Mouse (Mus musculus) kidney, postnatal 0 days (tissue): ENCODE data around the gene 4931414P19Rik. TPM values are rescaled to one million over a fixed set of nuclear protein-coding genes. Genes with fewer than 3 reads are reported as not detected.
A peak's percentile ranks its signal among the peaks of the same experiment; 100 is the strongest.
"Not testable (repeated sequence)": the region's sequence is repeated elsewhere in the genome, so short reads cannot be mapped to it uniquely, and the experiment has no call there.

Experiments used
- ATAC-seq: fragments of 200-750 bp; cut with Nextera tagmentation; replicated peaks from 2 replicates; pipeline ENCODE4 v1.8.0; 2017; ENCODE audit warnings: low read depth, moderate number of reproducible peaks, moderate TSS enrichment, moderate library complexity; ENCODE audit not compliant: low FRiP score
- DNase-seq: peaks from one replicate; pipeline ENCODE4 v3.0.0-alpha.2; 2016; ENCODE audit warnings: low spot score
- H3K27ac ChIP-seq: fragments of 300-500 bp; sonication (generic); 2 replicates; pipeline ENCODE4 v1.5.1; 2014; ENCODE audit warnings: mild to moderate bottlenecking
- H3K27me3 ChIP-seq: fragments of 300-500 bp; sonication (generic); 2 replicates; pipeline ENCODE4 v1.6.1; 2014; ENCODE audit warnings: low read length, mixed read lengths; ENCODE audit not compliant: insufficient read depth
- H3K36me3 ChIP-seq: fragments of 300-500 bp; sonication (generic); 2 replicates; pipeline ENCODE4 v1.6.1; 2014; ENCODE audit warnings: low read length, mixed read lengths; ENCODE audit not compliant: insufficient read depth
- H3K4me1 ChIP-seq: fragments of 300-500 bp; sonication (generic); replicated peaks from 2 replicates; pipeline ENCODE4 v1.6.1; 2014; ENCODE audit warnings: antibody characterized with exemption, low read length, mixed read lengths; ENCODE audit not compliant: insufficient read depth
- H3K4me2 ChIP-seq: fragments of 300-500 bp; sonication (generic); 2 replicates; pipeline ENCODE4 v1.6.1; 2014; ENCODE audit warnings: mild to moderate bottlenecking, low read length, moderate library complexity, mixed read lengths
- H3K4me3 ChIP-seq: fragments of 300-500 bp; sonication (generic); replicated peaks from 2 replicates; pipeline ENCODE4 v1.5.1; 2014; ENCODE audit warnings: low read depth, low read length
- H3K9ac ChIP-seq: fragments of 300-500 bp; sonication (generic); 2 replicates; pipeline ENCODE4 v1.6.1; 2014; ENCODE audit warnings: low read depth, low read length
- H3K9me3 ChIP-seq: fragments of 300-500 bp; sonication (generic); replicated peaks from 2 replicates; pipeline ENCODE4 v1.6.1; 2016; ENCODE audit warnings: low read length, inconsistent platforms, mixed read lengths
- CTCF ChIP-seq: IDR thresholded peaks from 2 replicates; pipeline ENCODE4 v1.5.1; 2016; ENCODE audit warnings: antibody characterized with exemption, low read depth, mild to moderate bottlenecking, moderate library complexity
- WGBS: fragments of 180-500 bp; shearing (Covaris S2); extraction: QIAGEN DNeasy Blood & Tissue Kit; methylation state at CpG from one replicate; pipeline ENCODE4 v1.1.7; 2014; 5-methylcytosine and 5-hydroxymethylcytosine counted together
- polyA plus RNA-seq: library from polyadenylated mRNA; unstranded; fragments of >200 nt; fragmentation: Nextera tagmentation; extraction: Ambion mirVana; gene quantifications from 2 replicates; pipeline ENCODE4 v1.2.1, GENCODE M21; 2015

Gene 4931414P19Rik
- polyA plus RNA-seq, 1 experiment from 2014 or later = 6.4 TPM

GRCm38 (mm10) chr14:54617152-54617896 is 11.5 kb upstream of the 4931414P19Rik start:
- TF ChIP-seq CTCF = peak; percentile 32; the same call in 1 of the 2 replicates
- Histone ChIP-seq H3K27ac (peak overlapping the region; percentile 81), H3K9ac (peak overlapping the region; percentile 83), H3K4me2 (peak overlapping the region; percentile 75), H3K36me3 (peaks cover 13% of the 10 kb centered on the region), H3K9me3 (no peaks in the 10 kb centered on the region), H3K27me3 (no peaks in the 10 kb centered on the region), H3K4me1 (no peaks in the 10 kb centered on the region), H3K4me3 (peak overlapping the region; percentile 90)
- DNase-seq = peak; percentile 30
- ATAC-seq = peak; percentile 49
- WGBS = 1% methylated on average over 38 of the region's 38 CpGs

DNA sequence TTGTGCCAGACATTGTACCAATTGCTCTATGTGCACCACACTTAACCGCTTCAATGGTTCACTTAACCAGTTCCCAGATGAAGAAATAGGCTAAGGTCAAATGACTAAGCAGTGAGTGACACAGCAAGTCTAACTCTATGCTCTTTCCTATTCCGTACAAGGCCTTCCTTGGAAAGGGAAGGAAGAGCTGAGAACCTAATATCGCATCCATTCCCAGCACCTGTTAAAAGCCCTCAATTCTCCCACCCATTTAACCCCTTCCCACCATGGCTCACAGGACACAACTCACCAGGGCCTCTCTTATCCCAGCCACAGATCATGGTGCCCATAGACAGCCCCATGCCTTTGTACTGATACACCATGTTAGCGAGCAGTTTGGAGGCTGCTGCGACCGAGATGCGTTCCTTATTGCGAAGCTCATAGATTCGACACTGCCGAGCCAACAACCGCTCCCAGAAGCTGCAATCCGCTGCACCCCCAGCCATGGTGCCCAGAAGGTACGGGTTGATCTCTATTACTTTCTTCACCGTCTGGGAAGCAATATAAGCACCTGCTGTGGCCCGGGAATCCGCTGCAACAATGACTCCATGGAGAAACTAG is 10.5 kb upstream of the 4931414P19Rik start:
- H3K9me3 ChIP-seq = no peaks in the 10 kb centered on the region
- no peak for TF ChIP-seq CTCF
- no peak overlapping the region for H3K4me3 ChIP-seq
- no peak overlapping the region for H3K4me2 ChIP-seq
- 91% methylated on average over 16 of the region's 16 CpGs for WGBS
- no peak overlapping the region for H3K9ac ChIP-seq
- no peak overlapping the region for H3K27ac ChIP-seq
- H3K4me1 ChIP-seq = no peaks in the 10 kb centered on the region
- peaks cover 13% of the 10 kb centered on the region for H3K36me3 ChIP-seq
- DNase-seq (no peak), ATAC-seq (no peak)
- H3K27me3 ChIP-seq = no peaks in the 10 kb centered on the region

- not testable (repeated sequence) for H3K27ac ChIP-seq, H3K4me2 ChIP-seq, H3K4me1 ChIP-seq, H3K27me3 ChIP-seq, DNase-seq, ATAC-seq, H3K4me3 ChIP-seq, H3K9me3 ChIP-seq, H3K9ac ChIP-seq
- WGBS = 79% methylated on average over 16 of the region's 16 CpGs
- peaks cover 13% of the 10 kb centered on the region for H3K36me3 ChIP-seq
Observed at GRCm38 (mm10) chr14:54614130-54614529, 8.3 kb upstream of the 4931414P19Rik start.

DNA sequence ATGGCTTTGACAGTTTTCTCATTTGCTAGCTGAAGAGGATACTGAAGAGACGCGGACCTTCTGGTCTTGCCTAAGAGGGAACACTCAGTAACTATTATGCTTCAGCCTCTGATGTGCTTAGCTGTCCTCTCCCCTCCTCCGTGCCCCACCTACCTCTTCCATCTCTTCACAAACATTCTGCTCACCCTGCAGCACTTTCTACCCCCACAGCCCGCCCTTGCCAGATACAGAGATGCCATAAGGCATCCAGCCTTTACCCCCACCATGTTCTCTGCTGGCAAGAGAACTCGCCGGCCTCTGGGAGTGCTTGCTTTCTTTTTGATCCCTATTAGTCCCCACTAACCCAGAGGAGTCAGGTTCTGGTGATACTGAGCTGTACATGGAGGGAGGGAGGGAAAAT is 4.9 kb upstream of the 4931414P19Rik start:
- Histone ChIP-seq H3K36me3 (peaks cover 13% of the 10 kb centered on the region), H3K4me3 (no peak overlapping the region), H3K4me1 (no peaks in the 10 kb centered on the region), H3K9ac (no peak overlapping the region), H3K27ac (no peak overlapping the region), H3K9me3 (no peaks in the 10 kb centered on the region), H3K4me2 (no peak overlapping the region), H3K27me3 (no peaks in the 10 kb centered on the region)
- DNase-seq (no peak), ATAC-seq (no peak)
- no peak for TF ChIP-seq CTCF
- WGBS = 86% methylated on average over 6 of the region's 6 CpGs

- Histone ChIP-seq H3K9ac (no peak overlapping the region), H3K4me2 (no peak overlapping the region), H3K4me3 (no peak overlapping the region), H3K9me3 (no peaks in the 10 kb centered on the region), H3K4me1 (0 out of 2 replicates have a peak, but pooled peaks cover 2% of the 10 kb centered on the region), H3K36me3 (peaks cover 10% of the 10 kb centered on the region), H3K27me3 (no peaks in the 10 kb centered on the region), H3K27ac (no peak overlapping the region)
- ATAC-seq = no peak
- peak; percentile 69 for TF ChIP-seq CTCF
- WGBS = 78% methylated on average over 4 of the region's 4 CpGs
- peak; percentile 43 for DNase-seq
Observed at GRCm38 (mm10) chr14:54609962-54610361, 4.2 kb upstream of the 4931414P19Rik start.

DNA sequence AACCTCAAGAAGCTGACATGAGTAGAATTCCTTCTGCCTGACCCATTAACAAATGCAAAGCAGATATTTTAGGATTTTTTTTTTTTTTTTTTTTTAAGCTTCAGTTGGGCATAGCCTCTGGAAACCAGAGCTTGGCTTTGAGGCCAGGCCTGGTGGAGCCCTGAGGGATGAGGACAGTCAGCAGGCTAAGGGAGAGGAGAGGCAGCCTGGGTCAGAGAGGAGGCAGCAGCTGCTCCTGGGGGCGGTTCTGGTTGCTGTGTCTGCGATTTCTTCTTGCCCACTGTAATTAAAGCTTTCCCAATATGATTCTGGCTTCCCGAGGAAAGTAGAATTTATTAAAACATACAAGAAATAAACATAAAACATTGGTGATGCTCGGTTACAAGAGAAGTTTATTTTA is 3.5 kb upstream of the 4931414P19Rik start:
- Histone ChIP-seq H3K9me3 (no peaks in the 10 kb centered on the region), H3K27ac (no peak overlapping the region), H3K4me2 (no peak overlapping the region), H3K9ac (no peak overlapping the region), H3K4me1 (0 out of 2 replicates have a peak, but pooled peaks cover 2% of the 10 kb centered on the region), H3K27me3 (no peaks in the 10 kb centered on the region), H3K36me3 (peaks cover 7% of the 10 kb centered on the region; the same call in 1 of the 2 replicates), H3K4me3 (no peak overlapping the region)
- DNase-seq (no peak), ATAC-seq (no peak)
- WGBS = 55% methylated on average over 4 of the region's 4 CpGs
- TF ChIP-seq CTCF = no peak
